Mouse (Mus musculus) ES-E14 (cell line): ENCODE measurements around the gene Mef2c. TPM values are rescaled to one million over a fixed set of nuclear protein-coding genes. Genes with fewer than 3 reads are reported as not detected.

Experiments
- DNase-seq: peaks from one replicate; pipeline ENCODE4 v3.0.0-alpha.2; 2013; ENCODE audit warnings: low read depth, low spot score
- H3K27ac ChIP-seq: 2 replicates; pipeline ENCODE4 v1.5.1; 2012; ENCODE audit warnings: low read depth, mild to moderate bottlenecking, low read length, moderate library complexity, mixed read lengths; ENCODE audit not compliant: poor library complexity, insufficient read depth, severe bottlenecking
- H3K36me3 ChIP-seq: 2 replicates; pipeline ENCODE4 v1.6.1; 2012; ENCODE audit warnings: mild to moderate bottlenecking, low read length, moderate library complexity, mixed read lengths; ENCODE audit not compliant: control insufficient read depth, poor library complexity, insufficient read depth, severe bottlenecking
- H3K4me1 ChIP-seq, 2 experiments: fragments of 150-350 bp in 1 of 2; sonication (generic) in 1 of 2; 2 replicates each; pipeline ENCODE4 v1.6.1; 2012; ENCODE audit warnings: low read length in 2 of 2, mild to moderate bottlenecking in 1 of 2, mixed read lengths in 1 of 2; ENCODE audit not compliant: control insufficient read depth in 2 of 2, insufficient read depth in 2 of 2, poor library complexity in 1 of 2
- H3K4me3 ChIP-seq, 2 experiments: fragments of 150-350 bp in 1 of 2; sonication (generic) in 1 of 2; 2 replicates each; pipeline ENCODE4 v1.5.1; 2012; ENCODE audit warnings: low read length in 2 of 2, low read depth in 1 of 2, mild to moderate bottlenecking in 1 of 2, mixed read lengths in 1 of 2; ENCODE audit not compliant: insufficient read depth in 1 of 2, poor library complexity in 1 of 2, severe bottlenecking in 1 of 2
- H3K9ac ChIP-seq: 2 replicates; pipeline ENCODE4 v1.6.1; 2012; ENCODE audit warnings: low read depth, mild to moderate bottlenecking, low read length, mixed read lengths; ENCODE audit not compliant: poor library complexity, insufficient read depth, severe bottlenecking
- H3K9me3 ChIP-seq: fragments of 150-350 bp; sonication (generic); 2 replicates; pipeline ENCODE4 v1.6.1; 2012; ENCODE audit warnings: low read depth, mild to moderate bottlenecking, low read length; ENCODE audit not compliant: control insufficient read depth, insufficient read depth
- CHD2 ChIP-seq: IDR thresholded peaks from 2 replicates; pipeline ENCODE4 v1.6.1; 2014; ENCODE audit warnings: mild to moderate bottlenecking, low read depth, low read length, inconsistent platforms
- HCFC1 ChIP-seq: IDR thresholded peaks from 2 replicates; pipeline ENCODE4 v1.6.1; 2012; ENCODE audit warnings: low read length, inconsistent platforms, borderline replicate concordance; ENCODE audit not compliant: insufficient read depth
- MAFK ChIP-seq: IDR thresholded peaks from 2 replicates; pipeline ENCODE4 v1.6.1; 2014; ENCODE audit warnings: mild to moderate bottlenecking, low read depth, low read length, inconsistent platforms; ENCODE audit not compliant: insufficient read depth
- ZC3H11A ChIP-seq: IDR thresholded peaks from 2 replicates; pipeline ENCODE4 v1.6.1; 2012; ENCODE audit warnings: low read depth, mild to moderate bottlenecking, inconsistent platforms, low read length, borderline replicate concordance
- ZNF384 ChIP-seq: IDR thresholded peaks from 2 replicates; pipeline ENCODE4 v1.6.1; 2012; ENCODE audit warnings: low read depth, low read length, inconsistent platforms
- in situ Hi-C, 2 experiments: fragments of 600-800 bp; cut with MboI; formaldehyde crosslinking; loops; one replicate each; pipeline ENCODE4 v1.15.1; 2025; ENCODE audit warnings: low sequenced_read_pairs in 2 of 2, inconsistent platforms in 1 of 2; ENCODE audit not compliant: unreplicated experiment in 2 of 2
- total RNA-seq: library from RNA; depleted of rRNA; stranded (reverse); fragments of 300-350 nt; gene quantifications from 2 replicates; pipeline ENCODE4 v1.2.3, GENCODE M21; 2012

Gene Mef2c
- total RNA-seq, 1 experiment = 0.76 TPM

DNA sequence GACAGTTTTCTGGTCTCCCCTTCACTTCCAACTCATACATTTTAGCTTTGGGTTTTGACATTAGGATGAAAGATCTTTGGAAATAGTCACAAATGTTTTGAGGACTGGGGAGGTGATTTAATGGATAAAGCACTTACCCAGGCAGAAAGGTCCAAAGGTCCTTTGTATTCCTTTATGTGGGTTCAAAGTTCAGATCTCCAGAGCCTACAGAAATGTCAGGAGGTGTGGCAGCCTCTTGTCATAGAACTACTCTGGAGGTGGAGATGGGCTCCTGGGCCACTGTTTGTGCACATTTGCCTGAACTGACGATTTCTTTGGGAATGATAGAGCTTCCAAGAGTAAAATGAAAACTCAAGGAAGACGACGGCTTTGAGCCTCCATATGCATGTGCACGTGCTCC, 4.3 kb upstream of the Mef2c start:
- no peak overlapping the region for H3K27ac ChIP-seq
- in situ Hi-C loops = no loop called here
- no peaks in the 10 kb centered on the region for H3K4me1 ChIP-seq
- no peaks in the 10 kb centered on the region for H3K9me3 ChIP-seq
- no peaks in the 10 kb centered on the region for H3K36me3 ChIP-seq
- no peak overlapping the region for H3K4me3 ChIP-seq
- no peak for TF ChIP-seq ZNF384
- no peak for TF ChIP-seq HCFC1
- TF ChIP-seq CHD2 = no peak
- TF ChIP-seq ZC3H11A = no peak
- no peak for TF ChIP-seq MAFK
- no peak overlapping the region for H3K9ac ChIP-seq
- no peak for DNase-seq

DNA sequence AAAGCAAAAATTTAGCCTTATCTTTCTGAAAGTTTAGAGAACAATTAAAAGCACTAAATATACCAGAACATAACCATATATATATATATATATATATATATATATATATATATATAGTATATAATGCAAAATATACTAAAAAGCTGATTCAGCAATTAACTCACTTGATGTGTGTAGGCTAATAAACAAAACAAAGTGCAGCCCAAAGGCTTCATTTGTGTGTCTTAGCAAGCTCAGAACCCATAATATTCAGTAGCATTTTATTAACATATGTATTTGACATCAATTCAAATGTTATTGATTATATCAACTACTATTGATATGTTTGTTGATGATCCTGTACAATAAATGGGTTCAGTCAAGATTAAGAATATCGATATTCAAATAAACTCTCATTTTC, 3.9 kb downstream of the Mef2c start:
- TF ChIP-seq CHD2 = no peak
- no peak for TF ChIP-seq ZC3H11A
- 0 out of 2 replicates have a peak, but pooled peaks have one; percentile 33 for TF ChIP-seq MAFK
- TF ChIP-seq ZNF384 = no peak
- no peak overlapping the region for H3K4me3 ChIP-seq
- in situ Hi-C loops = no loop called here
- no peak overlapping the region for H3K9ac ChIP-seq
- no peaks in the 10 kb centered on the region for H3K9me3 ChIP-seq
- H3K4me1 ChIP-seq = no peaks in the 10 kb centered on the region
- H3K36me3 ChIP-seq = no peaks in the 10 kb centered on the region
- H3K27ac ChIP-seq = no peak overlapping the region
- DNase-seq = no peak

DNA sequence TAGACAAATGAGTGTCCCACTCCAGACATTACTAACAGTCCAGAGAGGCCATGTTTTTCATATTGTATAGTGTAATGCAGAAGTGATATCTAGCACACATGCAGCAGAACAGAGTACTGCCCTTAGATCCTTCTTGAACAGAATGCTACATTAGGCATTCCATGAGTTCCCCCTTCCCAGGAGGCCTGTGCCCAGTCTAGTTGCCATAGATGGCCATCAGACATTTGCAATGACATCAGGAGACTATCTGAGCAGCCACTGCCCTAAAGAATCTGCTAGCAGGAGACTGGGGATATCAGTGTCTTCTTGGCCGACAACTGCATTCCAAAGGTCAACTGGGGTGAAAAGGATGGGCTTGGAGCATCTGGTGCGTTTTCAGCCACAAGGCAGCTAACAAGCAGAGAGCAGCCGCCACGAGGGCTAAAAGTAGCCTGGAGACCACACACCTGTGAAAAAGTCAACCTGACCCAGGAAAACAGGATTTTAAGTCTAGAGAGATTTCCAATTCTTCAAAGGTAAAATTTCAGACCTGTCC, 11.2 kb downstream of the Mef2c start:
- H3K4me1 ChIP-seq = 0 out of 4 replicates have a peak, but pooled peaks cover 0 to 4% of the 10 kb centered on the region in 2 experiments
- no peak for DNase-seq
- in situ Hi-C loops = no loop called here
- H3K36me3 ChIP-seq = no peaks in the 10 kb centered on the region
- no peak overlapping the region for H3K4me3 ChIP-seq
- H3K27ac ChIP-seq = no peak overlapping the region
- H3K9ac ChIP-seq = no peak overlapping the region
- no peaks in the 10 kb centered on the region for H3K9me3 ChIP-seq
- TF ChIP-seq CHD2 = no peak
- no peak for TF ChIP-seq MAFK
- no peak for TF ChIP-seq HCFC1
- TF ChIP-seq ZC3H11A = no peak
- no peak for TF ChIP-seq ZNF384

DNA sequence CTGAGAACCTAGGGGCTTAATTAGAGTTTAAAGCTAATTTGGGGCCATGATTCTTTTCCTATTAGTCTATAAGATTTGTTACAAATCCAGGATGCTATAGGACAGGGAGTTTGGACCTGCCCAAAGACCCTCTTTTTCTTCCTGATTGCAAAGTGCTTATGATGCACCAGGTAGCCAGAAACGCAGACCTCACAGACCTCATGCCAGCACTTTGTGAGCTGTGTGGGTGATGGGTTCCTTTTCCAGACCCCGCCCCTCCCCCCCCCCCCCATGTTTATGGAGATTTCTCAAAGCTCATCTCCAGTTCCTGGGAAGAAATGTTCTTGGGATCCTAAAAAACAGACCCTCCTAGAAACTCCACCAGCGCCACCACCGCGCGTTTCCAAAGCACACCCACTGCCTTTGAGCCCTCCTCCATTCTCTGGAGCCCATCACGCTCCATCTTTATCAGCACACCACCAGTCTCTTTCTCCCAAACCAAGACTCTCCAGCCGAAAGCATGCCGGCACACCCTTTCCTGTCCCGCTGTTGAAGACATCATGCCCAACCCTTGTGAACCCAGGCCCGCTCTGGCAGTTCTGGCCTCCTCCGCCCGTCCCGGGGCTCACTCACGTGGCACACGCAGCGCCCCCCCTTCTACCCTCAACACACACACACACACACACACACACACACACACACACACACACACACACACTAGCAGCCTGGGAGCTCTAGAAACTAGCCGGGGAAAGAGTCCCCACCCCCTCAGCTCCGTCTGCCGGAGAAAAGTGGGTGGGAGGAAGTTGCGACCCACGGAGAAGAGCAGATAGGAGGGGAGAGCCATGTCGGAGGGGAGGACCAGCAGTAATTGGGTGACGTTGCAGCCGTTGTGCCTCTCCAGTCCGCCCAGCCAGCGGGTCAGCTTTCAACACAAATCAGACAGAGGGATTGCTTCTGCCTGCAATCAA, 14.1 kb downstream of the Mef2c start:
- no peaks in the 10 kb centered on the region for H3K36me3 ChIP-seq
- in situ Hi-C loops = no loop called here
- no peak for DNase-seq
- H3K9me3 ChIP-seq = no peaks in the 10 kb centered on the region
- TF ChIP-seq HCFC1 = no peak
- no peak for TF ChIP-seq ZNF384
- TF ChIP-seq ZC3H11A = no peak
- no peak for TF ChIP-seq CHD2
- TF ChIP-seq MAFK = no peak
- peak overlapping the region; percentile 48 to 60 for H3K4me3 ChIP-seq
- peak overlapping the region; percentile 14; the same call in 1 of the 2 replicates for H3K9ac ChIP-seq
- H3K4me1 ChIP-seq = 0 out of 4 replicates have a peak, but pooled peaks cover 0 to 4% of the 10 kb centered on the region in 2 experiments
- no peak overlapping the region for H3K27ac ChIP-seq
